Mouse (Mus musculus) left cerebral cortex, adult 2 months (tissue): ENCODE measurements around the gene Apon. TPM values are rescaled to one million over a fixed set of nuclear protein-coding genes. Genes with fewer than 3 reads are reported as not detected.
A peak's percentile ranks its signal among the peaks of the same experiment; 100 is the strongest.
"Not testable (repeated sequence)": the region's sequence is repeated elsewhere in the genome, so short reads cannot be mapped to it uniquely, and the experiment has no call there.

Experiments
- DNase-seq, 2 experiments: peaks; one replicate each; pipeline ENCODE4 v3.0.0; 2021 to 2022; ENCODE audit warnings: low spot score in 2 of 2, mixed read lengths in 1 of 2; ENCODE audit errors: extremely low spot score in 1 of 2
- H3K27ac ChIP-seq: fragments of 200-600 bp; 2 replicates; pipeline ENCODE4 v1.8.1; 2022
- H3K4me3 ChIP-seq: fragments of 200-600 bp; 2 replicates; pipeline ENCODE4 v1.8.1; 2022
- CTCF ChIP-seq: fragments of 200-600 bp; IDR thresholded peaks from 2 replicates; pipeline ENCODE4 v1.8.1; 2022; ENCODE audit warnings: antibody characterized with exemption, mild to moderate bottlenecking, moderate library complexity
- intact Hi-C: fragments of 180-260 bp; cut with DNase I; formaldehyde crosslinking; loops from one replicate; pipeline ENCODE4 v1.15.1; 2025
- total RNA-seq, 2 experiments: library from RNA; stranded (reverse); gene quantifications; 2 replicates each; pipeline ENCODE4 v1.2.3; 2021

Apon gene
- total RNA-seq, 2 experiments from 2014 or later, result not detected

GRCm38 (mm10) chr10:128263393-128264310 lies 9.8 kb downstream of the Apon start:
- no peak for DNase-seq
- intact Hi-C loops, result no loop called here
- Histone ChIP-seq H3K27ac (no peak overlapping the region; the same call in 1 of the 2 replicates), H3K4me3 (no peak overlapping the region)
- TF ChIP-seq CTCF, result no peak

GRCm38 (mm10) chr10:128268371-128268770 lies 14.5 kb downstream of the Apon start, which contains the start of gene Apof:
Gene Apof (plus strand): TSS chr10:128268671.
- Histone ChIP-seq H3K4me3 (no peak within 1 kb of the TSS), H3K27ac (no peak within 1 kb of the TSS)
- DNase-seq, result no peak
- intact Hi-C loops, result no loop called here
- no peak for TF ChIP-seq CTCF

GRCm38 (mm10) chr10:128269206-128269910 lies 15.5 kb downstream of the Apon start:
- peak overlapping the region; percentile 79; the same call in 1 of the 2 replicates for H3K27ac ChIP-seq
- DNase-seq, result no peak
- peak overlapping the region; percentile 79 for H3K4me3 ChIP-seq
- TF ChIP-seq CTCF, result no peak
- intact Hi-C loops, result no loop called here

- peak; percentile 94 to 95 for DNase-seq
- Histone ChIP-seq H3K4me3 (peak within 1 kb of the TSS; percentile 79), H3K27ac (peak within 1 kb of the TSS; percentile 90)
- TF ChIP-seq CTCF, result no peak
- intact Hi-C loops, result loop anchor here (5.0 kb wide), 2 partner anchors 38 to 178 kb away; partner anchors contain the start of genes Baz2a and Timeless
Observed at GRCm38 (mm10) chr10:128270287-128270841, 16.5 kb downstream of the Apon start, which contains the start of gene Stat2. Gene Stat2 (plus strand): TSS chr10:128270559.

- peak overlapping the region; percentile 90 for H3K27ac ChIP-seq
- DNase-seq, result no peak
- peak overlapping the region; percentile 79 for H3K4me3 ChIP-seq
- intact Hi-C loops, result loop anchor here (5.0 kb wide), 2 partner anchors 39 to 179 kb away; partner anchors contain the start of genes Baz2a and Timeless
- no peak; the same call in 1 of the 2 replicates for TF ChIP-seq CTCF
Observed at GRCm38 (mm10) chr10:128270866-128271265, 17.0 kb downstream of the Apon start.

GRCm38 (mm10) chr10:128271883-128272282 lies 18.0 kb downstream of the Apon start:
- Histone ChIP-seq H3K4me3 (no peak overlapping the region), H3K27ac (no peak overlapping the region)
- intact Hi-C loops, result loop anchor here (5.0 kb wide), 2 partner anchors 40 to 180 kb away; partner anchors contain the start of genes Baz2a and Timeless
- no peak for DNase-seq
- TF ChIP-seq CTCF, result peak; percentile 11

GRCm38 (mm10) chr10:128272819-128273439 lies 19.0 kb downstream of the Apon start:
- H3K4me3 ChIP-seq, H3K27ac ChIP-seq, DNase-seq: not testable (repeated sequence)
- peak; percentile 4; the same call in 1 of the 2 replicates for TF ChIP-seq CTCF
- intact Hi-C loops, result loop anchor here (5.0 kb wide), 2 partner anchors 41 to 181 kb away; partner anchors contain the start of genes Baz2a and Timeless

- H3K27ac ChIP-seq, DNase-seq, H3K4me3 ChIP-seq, intact Hi-C loops: not testable (repeated sequence)
Observed at GRCm38 (mm10) chr10:128275374-128275773, 21.5 kb downstream of the Apon start.

GRCm38 (mm10) chr10:128278158-128278557 lies 24.3 kb downstream of the Apon start:
- no peak for DNase-seq
- no peak for TF ChIP-seq CTCF
- Histone ChIP-seq H3K27ac (no peak overlapping the region), H3K4me3 (no peak overlapping the region)
- intact Hi-C loops, result no loop called here

- Histone ChIP-seq H3K27ac (no peak overlapping the region), H3K4me3 (no peak overlapping the region)
- no peak for TF ChIP-seq CTCF
- no peak for DNase-seq
- intact Hi-C loops, result no loop called here
Observed at GRCm38 (mm10) chr10:128280943-128281342, 27.0 kb downstream of the Apon start.

GRCm38 (mm10) chr10:128281682-128282081 lies 27.8 kb downstream of the Apon start:
- no peak for TF ChIP-seq CTCF
- no peak overlapping the region for H3K27ac ChIP-seq
- no peak overlapping the region for H3K4me3 ChIP-seq
- intact Hi-C loops, result no loop called here
- no peak for DNase-seq
